Mouse (Mus musculus) myocyte (in vitro differentiated cells): ENCODE measurements around the gene Bsnd. TPM values are rescaled to one million over a fixed set of nuclear protein-coding genes. Genes with fewer than 3 reads are reported as not detected.

Experiments used
- H3K27me3 ChIP-seq: one replicate; pipeline ENCODE4 v1.6.1; 2011; ENCODE audit not compliant: control insufficient read depth, insufficient read depth, insufficient read length
- H3K36me3 ChIP-seq: one replicate; pipeline ENCODE4 v1.6.1; 2011; ENCODE audit not compliant: control insufficient read depth, insufficient read depth
- H3K4me2 ChIP-seq: one replicate; pipeline ENCODE4 v1.6.1; 2011; ENCODE audit warnings: low read depth, control low read depth
- H3K4me3 ChIP-seq: one replicate; pipeline ENCODE4 v1.5.1; 2011; ENCODE audit warnings: mild to moderate bottlenecking, control low read depth, moderate library complexity
- H3K79me2 ChIP-seq: one replicate; pipeline ENCODE4 v1.6.1; 2011; ENCODE audit not compliant: control insufficient read depth, insufficient read depth
- H3ac ChIP-seq: one replicate; pipeline ENCODE4 v1.6.1; 2011; ENCODE audit not compliant: control insufficient read depth, insufficient read length
- CEBPB ChIP-seq: IDR thresholded peaks from 2 replicates; pipeline ENCODE4 v1.6.1; 2011; ENCODE audit warnings: mild to moderate bottlenecking, moderate library complexity; ENCODE audit not compliant: poor library complexity, insufficient read depth, severe bottlenecking
- E2F4 ChIP-seq: IDR thresholded peaks from one replicate; pipeline ENCODE4 v1.6.1; 2011; ENCODE audit warnings: mild to moderate bottlenecking, control low read depth, moderate library complexity; ENCODE audit not compliant: insufficient read depth
- MAX ChIP-seq: IDR thresholded peaks from one replicate; pipeline ENCODE4 v1.6.1; 2011; ENCODE audit warnings: low read depth, mild to moderate bottlenecking, control low read depth
- MYOD1 ChIP-seq, 3 experiments: IDR thresholded peaks; one replicate each; pipeline ENCODE4 v1.6.1; 2011; ENCODE audit warnings: control low read depth in 2 of 3, low read depth in 2 of 3, mild to moderate bottlenecking in 2 of 3, moderate library complexity in 1 of 3; ENCODE audit not compliant: insufficient read length in 2 of 3, control insufficient read depth in 1 of 3
- MYOG ChIP-seq, 3 experiments: IDR thresholded peaks; one replicate each; pipeline ENCODE4 v1.6.1; 2011; ENCODE audit warnings: control low read depth in 2 of 3, low read depth in 2 of 3, mild to moderate bottlenecking in 2 of 3; ENCODE audit not compliant: insufficient read length in 2 of 3, control insufficient read depth in 1 of 3, insufficient read depth in 1 of 3
- POLR2A ChIP-seq: IDR thresholded peaks from one replicate; pipeline ENCODE4 v1.6.1; 2011; ENCODE audit warnings: low read depth, mild to moderate bottlenecking, control low read depth, moderate library complexity; ENCODE audit not compliant: insufficient read length
- POLR2AphosphoS2 ChIP-seq: IDR thresholded peaks from one replicate; pipeline ENCODE4 v1.6.1; 2011; ENCODE audit warnings: low read depth, control low read depth; ENCODE audit not compliant: insufficient read length
- REST ChIP-seq: IDR thresholded peaks from one replicate; pipeline ENCODE4 v1.6.1; 2011; ENCODE audit warnings: mild to moderate bottlenecking, control low read depth, moderate library complexity; ENCODE audit not compliant: insufficient read depth, insufficient read length
- SRF ChIP-seq: IDR thresholded peaks from one replicate; pipeline ENCODE4 v1.6.1; 2011; ENCODE audit warnings: low read depth; ENCODE audit not compliant: control insufficient read depth, insufficient read length
- TCF12 ChIP-seq: IDR thresholded peaks from one replicate; pipeline ENCODE4 v1.6.1; 2011; ENCODE audit warnings: mild to moderate bottlenecking, control low read depth; ENCODE audit not compliant: poor library complexity, insufficient read depth, severe bottlenecking
- TCF3 ChIP-seq: IDR thresholded peaks from one replicate; pipeline ENCODE4 v1.6.1; 2011; ENCODE audit warnings: low read depth, control low read depth; ENCODE audit not compliant: insufficient read length
- USF1 ChIP-seq: IDR thresholded peaks from one replicate; pipeline ENCODE4 v1.6.1; 2011; ENCODE audit warnings: low read depth, mild to moderate bottlenecking, control low read depth, moderate library complexity
- polyA plus RNA-seq: library from polyadenylated mRNA; unstranded; fragments of >200 nt; fragmentation: generic; extraction: Trizol; gene quantifications from one replicate; pipeline ENCODE4 v1.2.1, GENCODE M21; 2012; ENCODE audit warnings: missing spikeins

The Bsnd gene
- polyA plus RNA-seq, 1 experiment: not detected

DNA sequence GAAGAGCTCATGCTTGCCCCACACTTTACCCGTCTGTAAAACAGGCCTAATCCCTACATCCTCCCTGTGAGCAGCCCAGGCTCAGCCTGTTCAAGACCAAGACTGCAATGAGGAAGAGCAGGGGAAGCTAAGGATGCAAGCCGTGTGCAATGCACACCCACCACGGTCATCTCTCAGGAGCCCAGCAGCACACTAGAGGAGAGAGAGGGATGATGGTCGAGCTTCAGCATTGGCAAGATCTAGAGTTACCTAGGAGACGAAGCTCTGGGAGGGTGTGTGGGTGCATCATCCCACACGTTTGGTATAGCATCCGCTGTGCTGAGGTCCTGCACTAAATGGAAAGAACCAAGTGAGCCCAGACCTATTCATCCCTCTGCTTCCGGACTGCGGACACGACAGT, 8.0 kb upstream of the Bsnd start:
- TF ChIP-seq MAX (no peak), TCF3 (no peak), USF1 (no peak), POLR2A (no peak)
- H3ac ChIP-seq: no peak overlapping the region
- H3K36me3 ChIP-seq: no peaks in the 10 kb centered on the region
- no peak overlapping the region for H3K4me3 ChIP-seq
- H3K27me3 ChIP-seq: peaks cover 28% of the 10 kb centered on the region
- no peak overlapping the region for H3K4me2 ChIP-seq
- no peaks in the 10 kb centered on the region for H3K79me2 ChIP-seq

DNA sequence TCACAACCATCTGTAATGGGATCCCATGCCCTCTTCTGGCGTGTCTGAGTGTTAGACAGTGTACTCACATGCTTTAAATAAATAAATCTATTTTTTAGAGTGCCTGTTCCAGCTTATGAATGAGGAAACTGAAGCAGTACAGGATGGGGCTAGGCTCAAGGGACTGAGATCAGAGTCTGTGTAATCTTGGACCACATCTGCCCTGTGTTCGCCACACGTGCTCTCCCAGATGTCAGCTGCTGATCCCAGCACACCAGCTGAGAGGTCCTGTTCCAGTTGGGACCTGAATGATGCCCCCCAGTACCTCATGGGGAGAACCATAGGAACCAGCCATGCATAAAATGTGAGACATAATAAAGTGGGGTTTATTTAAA, 6.4 kb upstream of the Bsnd start:
- H3K36me3 ChIP-seq: no peaks in the 10 kb centered on the region
- no peak overlapping the region for H3ac ChIP-seq
- H3K4me3 ChIP-seq: no peak overlapping the region
- H3K27me3 ChIP-seq: peaks cover 22% of the 10 kb centered on the region
- no peaks in the 10 kb centered on the region for H3K79me2 ChIP-seq
- H3K4me2 ChIP-seq: no peak overlapping the region
- TF ChIP-seq REST: no peak
- TF ChIP-seq TCF12: no peak
- TF ChIP-seq POLR2AphosphoS2: no peak
- TF ChIP-seq MYOG (IDR thresholded peaks at IDR 0.05; ENCODE audit: control insufficient read depth in 1 of 3, insufficient read depth in 1 of 3, insufficient read length in 2 of 3, low read depth in 2 of 3): no peak
- TF ChIP-seq CEBPB: no peak
- TF ChIP-seq USF1: no peak
- TF ChIP-seq POLR2A: no peak
- no peak for TF ChIP-seq TCF3
- no peak for TF ChIP-seq E2F4
- TF ChIP-seq SRF: no peak
- no peak for TF ChIP-seq MAX
- no peak for TF ChIP-seq MYOD1 (IDR thresholded peaks at IDR 0.05; ENCODE audit: control insufficient read depth in 1 of 3, insufficient read length in 2 of 3, low read depth in 2 of 3)

DNA sequence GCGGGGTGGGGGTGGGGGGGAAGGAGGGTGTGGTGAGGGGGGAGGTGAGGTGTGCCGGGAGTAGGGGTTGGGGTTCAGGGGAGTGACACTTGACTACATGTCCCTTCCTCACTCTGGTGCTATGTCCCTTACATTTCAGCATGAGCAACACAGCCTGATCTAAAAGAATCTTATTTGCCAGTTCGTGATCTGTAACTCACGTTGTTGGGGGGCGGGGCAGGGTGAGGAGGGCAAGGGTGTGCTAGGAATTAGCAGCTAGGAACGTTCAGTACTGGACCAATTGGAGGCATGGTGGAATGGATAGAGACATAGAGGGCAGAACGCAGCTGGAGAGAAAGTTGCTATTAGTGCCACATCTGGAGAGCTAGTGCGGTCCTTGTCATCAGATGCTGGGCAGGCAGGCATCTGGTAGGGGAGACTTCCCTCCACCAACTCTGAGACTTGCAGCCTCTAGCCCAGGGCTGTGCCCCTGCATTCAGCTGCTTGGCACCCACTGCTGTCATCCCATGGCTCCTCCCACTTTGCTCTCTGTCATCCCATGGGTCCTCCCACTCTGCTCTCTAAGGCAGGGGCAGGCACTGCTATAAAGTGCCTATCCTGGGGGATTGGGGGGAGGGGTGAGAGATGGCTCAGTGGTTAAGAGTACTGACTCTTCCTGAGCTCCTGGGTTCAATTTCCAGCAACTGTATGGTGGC, 5.8 kb upstream of the Bsnd start:
- no peaks in the 10 kb centered on the region for H3K36me3 ChIP-seq
- no peaks in the 10 kb centered on the region for H3K79me2 ChIP-seq
- H3K4me2 ChIP-seq: no peak overlapping the region
- H3K4me3 ChIP-seq: no peak overlapping the region
- peaks cover 20% of the 10 kb centered on the region for H3K27me3 ChIP-seq
- TF ChIP-seq POLR2A: no peak
- TF ChIP-seq TCF3: no peak
- no peak for TF ChIP-seq USF1
- no peak for TF ChIP-seq MYOD1 (IDR thresholded peaks at IDR 0.05; ENCODE audit: control insufficient read depth in 1 of 3, insufficient read length in 2 of 3, low read depth in 2 of 3)
- no peak for TF ChIP-seq CEBPB
- TF ChIP-seq MAX: no peak
- TF ChIP-seq MYOG (IDR thresholded peaks at IDR 0.05; ENCODE audit: control insufficient read depth in 1 of 3, insufficient read depth in 1 of 3, insufficient read length in 2 of 3, low read depth in 2 of 3): no peak
- TF ChIP-seq E2F4: no peak
- no peak for TF ChIP-seq TCF12
- no peak for TF ChIP-seq SRF
- no peak for TF ChIP-seq REST
- TF ChIP-seq POLR2AphosphoS2: no peak
- no peak overlapping the region for H3ac ChIP-seq

DNA sequence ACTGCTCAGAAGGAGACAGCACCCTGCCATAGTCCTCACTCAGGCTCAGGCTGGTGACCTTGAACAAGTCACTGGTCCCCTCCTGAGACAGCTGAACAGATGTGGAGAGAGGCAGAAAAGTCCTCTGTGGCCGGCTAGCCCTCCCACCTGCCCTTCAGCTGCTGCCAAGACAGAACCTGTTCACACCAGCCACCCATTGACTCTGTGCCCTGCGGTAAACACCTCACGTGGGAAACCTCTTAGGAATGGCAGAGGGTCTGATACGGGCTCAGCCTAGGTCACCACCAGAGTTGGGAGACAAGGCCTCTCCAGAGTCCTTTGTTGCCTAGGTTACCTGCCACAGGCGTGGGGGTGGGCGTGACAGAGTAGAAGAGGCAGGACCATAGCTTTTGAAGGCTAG, 4.8 kb upstream of the Bsnd start:
- no peaks in the 10 kb centered on the region for H3K79me2 ChIP-seq
- no peak for TF ChIP-seq POLR2A
- no peak for TF ChIP-seq TCF3
- no peak for TF ChIP-seq MYOD1 (IDR thresholded peaks at IDR 0.05; ENCODE audit: control insufficient read depth in 1 of 3, insufficient read length in 2 of 3, low read depth in 2 of 3)
- TF ChIP-seq USF1: no peak
- no peak for TF ChIP-seq SRF
- no peak for TF ChIP-seq TCF12
- TF ChIP-seq REST: no peak
- TF ChIP-seq E2F4: no peak
- TF ChIP-seq CEBPB: no peak
- TF ChIP-seq POLR2AphosphoS2: no peak
- TF ChIP-seq MAX: no peak
- TF ChIP-seq MYOG (IDR thresholded peaks at IDR 0.05; ENCODE audit: control insufficient read depth in 1 of 3, insufficient read depth in 1 of 3, insufficient read length in 2 of 3, low read depth in 2 of 3): no peak
- H3K27me3 ChIP-seq: peaks cover 24% of the 10 kb centered on the region
- no peak overlapping the region for H3ac ChIP-seq
- H3K4me3 ChIP-seq: no peak overlapping the region
- H3K36me3 ChIP-seq: no peaks in the 10 kb centered on the region
- no peak overlapping the region for H3K4me2 ChIP-seq

DNA sequence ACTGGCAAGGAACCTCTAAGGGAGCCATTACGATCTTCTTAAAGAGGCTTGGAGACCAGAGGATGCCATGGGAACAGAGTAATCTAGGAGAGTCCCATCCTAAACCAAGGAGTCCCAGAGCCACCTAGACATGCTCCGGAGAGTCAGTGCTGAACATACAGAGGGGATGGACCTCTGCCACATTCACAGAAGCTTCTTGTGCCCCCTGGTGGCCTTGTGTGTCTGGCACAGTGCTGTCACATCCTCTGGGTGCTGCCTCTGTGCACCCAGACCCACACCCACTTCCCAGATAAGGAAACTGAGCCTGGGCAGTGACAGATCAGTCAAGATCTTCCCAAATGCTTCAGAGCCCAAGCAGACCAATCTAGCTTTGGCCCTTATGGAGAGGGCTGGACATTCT, 1.6 kb upstream of the Bsnd start:
- no peak for TF ChIP-seq TCF3
- no peak for TF ChIP-seq CEBPB
- no peak for TF ChIP-seq SRF
- TF ChIP-seq E2F4: no peak
- no peak for TF ChIP-seq REST
- TF ChIP-seq MYOG (IDR thresholded peaks at IDR 0.05; ENCODE audit: control insufficient read depth in 1 of 3, insufficient read depth in 1 of 3, insufficient read length in 2 of 3, low read depth in 2 of 3): no peak
- no peak for TF ChIP-seq USF1
- no peak for TF ChIP-seq POLR2A
- TF ChIP-seq MYOD1 (IDR thresholded peaks at IDR 0.05; ENCODE audit: control insufficient read depth in 1 of 3, insufficient read length in 2 of 3, low read depth in 2 of 3): no peak
- no peak for TF ChIP-seq TCF12
- no peak for TF ChIP-seq MAX
- no peak for TF ChIP-seq POLR2AphosphoS2
- Histone ChIP-seq H3K79me2 (no peaks in the 10 kb centered on the region), H3K4me3 (no peak overlapping the region), H3K27me3 (peaks cover 28% of the 10 kb centered on the region), H3ac (no peak overlapping the region), H3K4me2 (no peak overlapping the region), H3K36me3 (no peaks in the 10 kb centered on the region)
